Mouse (Mus musculus): ENCODE measurements around the gene Ddx28.

GRCm38 (mm10) chr8:105991546-105991945, 20.1 kb downstream of the Ddx28 start:
- TF ChIP-seq CTCF (IDR thresholded peaks at IDR 0.05; ENCODE audit: low read depth, low read length) = no peak
- TF ChIP-seq POLR2AphosphoS5 (IDR thresholded peaks at IDR 0.05; ENCODE audit: insufficient replicate concordance, low read depth, low read length) = no peak

All from G1E (cell line).